Mouse (Mus musculus) MN1 (cell line): ENCODE measurements around the gene Cmtm4.
"Not testable (repeated sequence)": the region's sequence is repeated elsewhere in the genome, so short reads cannot be mapped to it uniquely, and the experiment has no call there.

Experiments
- DNase-seq: peaks from one replicate; pipeline ENCODE4 v3.0.0-alpha.2; 2016; ENCODE audit warnings: low spot score

The Cmtm4 gene

DNA sequence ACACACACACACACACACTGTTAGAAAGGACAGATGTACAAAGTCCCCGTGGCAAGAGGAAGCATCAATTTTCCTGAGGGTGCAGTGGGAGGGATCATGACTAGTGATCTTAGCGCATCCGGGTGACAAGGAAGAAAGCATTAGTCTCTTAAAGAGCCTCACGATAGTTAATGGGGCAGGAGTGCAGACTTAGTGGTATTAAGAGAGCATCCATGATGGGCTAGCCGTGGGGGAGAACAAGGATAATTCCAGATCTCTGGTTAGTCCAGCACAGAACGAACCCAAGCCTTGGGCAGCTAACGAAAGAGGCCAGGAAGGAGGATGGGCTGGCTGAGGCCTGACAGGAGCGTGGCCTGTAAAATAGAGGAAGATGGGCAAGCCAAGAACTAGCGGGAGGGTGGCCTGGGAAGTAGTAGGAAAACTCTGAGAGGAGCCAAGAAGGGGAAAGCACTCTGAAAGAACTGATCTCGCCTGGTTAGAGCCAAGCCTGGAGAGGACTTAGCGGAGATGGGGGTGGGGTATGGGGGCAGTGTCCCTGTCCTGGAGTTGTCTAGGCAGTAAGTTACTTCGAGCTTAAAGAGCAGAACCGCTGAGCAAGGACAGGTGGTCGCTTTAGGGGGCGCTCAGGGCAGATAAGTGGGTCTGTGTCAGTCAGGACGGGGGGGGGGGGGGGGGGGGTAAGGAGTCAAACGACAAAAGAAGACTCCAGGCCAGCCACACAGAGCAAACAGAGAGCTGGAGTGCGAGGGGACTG lies 56.2 kb downstream of the Cmtm4 start, which contains the start of gene Cmtm3:
TSS of gene Cmtm3 (plus strand) at position 182 of the 754 bp plus-strand sequence.
- DNase-seq = peak; percentile 64

DNA sequence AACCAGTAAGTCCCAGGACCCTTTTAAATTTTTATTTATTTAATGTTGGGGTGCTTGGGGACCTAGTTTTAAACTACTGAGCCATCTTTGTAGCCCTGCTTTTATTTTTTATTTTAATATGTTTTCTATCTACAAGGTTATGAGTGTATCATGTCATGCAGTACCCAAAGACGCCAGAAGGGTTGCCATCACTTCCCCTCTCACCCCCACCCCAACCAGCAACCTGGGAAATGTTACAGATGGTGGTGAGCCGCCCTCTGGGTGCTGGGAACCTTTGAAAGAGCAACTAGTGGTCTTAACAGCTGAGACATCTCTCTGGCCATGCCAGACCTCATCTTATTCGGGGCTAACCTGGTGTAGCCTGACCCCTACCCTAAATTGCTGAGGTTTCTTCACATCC lies 57.7 kb downstream of the Cmtm4 start:
- no peak for DNase-seq

DNA sequence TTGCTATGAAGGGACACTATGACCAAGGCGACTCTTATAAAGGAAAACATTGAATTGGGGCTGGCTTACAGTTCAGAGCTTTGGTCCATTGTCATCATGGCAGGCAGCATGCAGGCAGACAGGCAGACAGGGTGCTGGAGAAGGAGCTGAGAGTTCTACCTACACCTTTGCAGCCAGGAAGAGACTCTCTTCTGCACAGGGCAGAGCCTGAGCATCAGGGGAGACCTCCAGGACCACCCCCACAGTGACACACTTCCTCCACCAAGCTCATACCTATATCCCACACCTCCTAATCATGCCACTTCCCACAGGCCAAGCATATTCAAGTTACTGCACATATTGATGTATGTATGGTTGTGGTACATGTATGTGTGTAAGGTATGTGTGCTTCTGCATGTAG lies 58.8 kb downstream of the Cmtm4 start:
- no peak for DNase-seq

DNA sequence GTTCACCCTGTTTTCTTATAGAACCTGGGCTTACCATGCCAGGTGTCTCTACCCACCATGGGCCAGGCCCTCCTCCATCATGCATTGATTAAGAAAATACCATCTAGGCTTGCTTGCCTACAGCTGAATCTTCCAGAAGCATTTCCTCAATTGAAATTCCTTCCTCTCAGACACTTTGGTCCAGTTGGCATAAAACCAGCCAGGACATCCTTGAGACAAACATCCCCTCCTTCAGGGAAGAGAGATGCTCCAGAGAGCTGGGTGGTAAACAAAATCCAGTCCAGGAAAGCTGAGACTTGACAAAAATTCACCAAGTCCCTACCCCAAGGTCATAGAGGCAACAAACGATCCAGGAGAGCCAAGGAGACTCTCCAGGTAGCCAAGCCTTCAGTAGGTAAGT lies 61.4 kb downstream of the Cmtm4 start:
- DNase-seq = no peak

DNA sequence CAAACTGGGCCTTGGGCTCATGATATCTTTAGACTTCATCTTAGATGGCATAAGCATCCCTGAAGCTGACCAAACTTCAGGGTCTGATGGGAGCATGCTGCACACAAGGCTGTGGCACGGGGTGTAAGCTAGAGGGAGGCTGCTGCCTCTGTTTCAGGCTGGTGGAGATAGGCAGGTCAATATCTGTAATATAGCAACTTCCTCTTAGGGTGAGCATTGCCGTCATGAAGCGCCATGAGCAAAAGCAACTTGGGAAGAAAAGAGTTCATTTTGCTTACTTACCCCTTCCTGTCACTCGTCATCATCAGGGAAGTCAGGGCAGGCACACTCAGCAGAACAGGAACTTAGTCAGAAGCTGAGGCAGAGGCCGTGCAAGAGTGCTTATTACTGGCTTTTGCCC lies 61.8 kb downstream of the Cmtm4 start:
- no peak for DNase-seq

DNA sequence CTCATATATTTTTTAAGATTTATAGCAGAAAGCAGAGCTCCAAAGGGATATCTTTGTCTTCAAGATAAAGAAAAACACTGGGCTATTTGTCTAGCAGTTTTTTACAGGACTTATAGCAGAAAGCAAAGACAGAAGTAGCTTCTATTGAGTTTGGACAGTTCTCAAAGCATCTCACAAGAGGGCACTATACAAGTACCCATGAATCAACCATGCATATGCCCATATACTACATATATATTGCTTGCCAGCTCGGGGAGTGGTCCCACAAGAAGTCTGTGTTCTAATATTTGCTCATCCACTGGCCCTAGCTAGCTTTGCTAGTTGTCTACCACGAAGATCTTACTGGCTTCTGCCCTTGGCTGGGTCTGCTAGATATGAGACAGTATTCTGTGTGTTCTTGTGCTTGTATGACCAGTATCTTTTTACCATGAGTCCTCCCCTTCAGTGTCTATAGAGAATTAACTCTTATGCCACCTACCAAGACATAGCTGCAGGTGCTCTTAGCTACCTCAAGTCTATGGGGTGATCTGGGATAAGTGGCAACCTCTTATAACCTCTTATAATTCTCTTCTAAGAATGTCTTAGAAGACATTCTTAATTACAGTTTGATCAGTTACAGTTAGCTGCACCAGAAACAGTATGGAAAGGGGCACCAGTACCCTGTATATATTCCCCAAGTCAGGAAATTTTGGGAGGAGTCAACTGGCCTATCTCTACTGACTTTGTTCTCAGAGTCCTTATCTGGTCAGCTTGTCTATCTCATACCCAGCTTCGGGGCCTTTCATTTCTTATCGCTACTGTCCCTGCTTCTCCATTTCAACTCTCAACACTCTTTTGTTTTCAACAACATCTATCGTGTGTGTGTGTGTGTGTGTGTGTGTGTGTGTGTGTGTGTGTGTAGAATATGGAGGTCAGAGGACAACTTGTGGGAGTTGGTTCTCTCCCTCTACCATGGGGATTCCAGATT lies 62.7 kb downstream of the Cmtm4 start:
- no peak for DNase-seq

DNA sequence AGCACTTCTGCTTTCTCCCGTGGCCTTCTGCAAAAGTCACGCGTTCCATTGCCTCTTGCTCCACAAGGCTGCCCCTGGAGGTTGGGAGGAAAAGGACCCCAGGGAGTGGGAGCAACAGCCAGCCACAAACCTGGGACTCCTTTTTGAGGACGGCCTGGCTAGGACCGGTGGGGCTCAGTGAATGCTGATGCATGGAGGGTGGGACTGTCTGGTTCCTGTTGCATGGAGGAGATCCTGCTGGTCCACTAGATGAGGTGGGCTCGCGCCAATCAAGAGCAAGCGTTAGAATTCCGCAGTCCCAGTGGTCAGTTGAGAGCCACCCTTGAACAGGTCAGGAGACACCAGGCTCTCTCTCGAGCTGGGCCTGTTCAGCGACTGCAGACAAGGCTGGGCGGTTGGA lies 73.7 kb downstream of the Cmtm4 start, which contains the start of gene Cmtm2b:
TSS of gene Cmtm2b (plus strand) at position 301 of the 400 bp plus-strand sequence.
- not testable (repeated sequence) for DNase-seq

DNA sequence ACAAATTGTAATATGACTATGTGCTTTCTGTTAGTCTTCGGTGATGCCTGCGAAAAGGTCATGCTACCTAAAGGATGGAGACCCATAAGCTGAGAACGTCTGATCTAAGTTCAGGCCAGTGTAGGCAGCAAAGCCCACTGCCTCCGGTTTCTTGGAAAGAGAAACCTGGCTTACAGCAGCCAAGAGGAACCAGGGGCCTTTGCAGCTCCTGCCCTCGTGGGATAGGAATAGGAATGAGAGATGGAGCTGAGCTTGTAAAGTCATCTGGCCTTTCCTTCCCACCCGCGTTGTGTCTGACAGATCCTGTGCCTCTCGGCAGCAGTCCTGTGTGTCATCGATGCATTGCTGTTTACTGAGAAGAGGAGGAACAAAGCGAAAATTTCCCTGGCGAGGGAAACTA lies 74.3 kb downstream of the Cmtm4 start, which contains the start of gene Gm11020:
TSS of gene Gm11020 (plus strand) at position 301 of the 400 bp plus-strand sequence.
- DNase-seq = not testable (repeated sequence)

DNA sequence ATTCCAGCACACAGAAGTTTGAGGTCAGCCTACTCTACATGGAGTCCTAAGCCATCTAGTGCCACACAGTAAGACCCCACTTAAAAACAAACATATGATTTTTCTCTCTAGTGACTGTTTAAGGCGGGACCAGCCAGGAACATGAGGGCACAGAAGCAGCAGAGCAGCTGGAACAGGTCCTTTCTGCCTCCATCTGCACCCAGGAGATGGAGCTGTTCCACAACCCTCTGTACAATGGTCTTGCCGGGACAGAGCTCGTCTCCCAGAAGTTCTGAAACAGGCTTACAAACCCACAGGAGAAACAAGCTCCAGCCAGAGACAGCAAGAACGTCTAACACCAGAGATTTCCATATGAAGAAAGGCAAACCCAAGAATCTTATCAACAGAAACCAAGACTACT lies 82.3 kb downstream of the Cmtm4 start:
- no peak for DNase-seq

DNA sequence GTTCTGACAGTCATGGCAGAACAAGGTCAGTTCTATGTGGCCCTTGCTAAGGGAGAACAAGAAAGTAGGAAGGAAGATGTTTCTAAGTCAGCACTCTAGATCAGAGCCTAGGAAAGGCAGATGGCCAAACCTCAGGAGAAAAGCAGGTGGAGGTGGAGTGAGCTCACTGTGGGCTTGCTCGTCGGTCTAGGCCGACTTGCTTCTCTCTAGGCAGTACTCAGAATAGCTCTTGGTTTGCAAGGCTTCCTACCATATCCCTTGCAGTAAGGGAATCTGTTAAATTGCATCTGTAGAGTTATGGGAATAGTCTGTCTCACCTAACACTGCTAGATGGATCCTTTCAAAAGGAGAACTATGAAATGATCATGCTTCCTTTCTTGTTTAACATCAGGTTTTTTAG lies 83.6 kb downstream of the Cmtm4 start:
- DNase-seq = not testable (repeated sequence)

DNA sequence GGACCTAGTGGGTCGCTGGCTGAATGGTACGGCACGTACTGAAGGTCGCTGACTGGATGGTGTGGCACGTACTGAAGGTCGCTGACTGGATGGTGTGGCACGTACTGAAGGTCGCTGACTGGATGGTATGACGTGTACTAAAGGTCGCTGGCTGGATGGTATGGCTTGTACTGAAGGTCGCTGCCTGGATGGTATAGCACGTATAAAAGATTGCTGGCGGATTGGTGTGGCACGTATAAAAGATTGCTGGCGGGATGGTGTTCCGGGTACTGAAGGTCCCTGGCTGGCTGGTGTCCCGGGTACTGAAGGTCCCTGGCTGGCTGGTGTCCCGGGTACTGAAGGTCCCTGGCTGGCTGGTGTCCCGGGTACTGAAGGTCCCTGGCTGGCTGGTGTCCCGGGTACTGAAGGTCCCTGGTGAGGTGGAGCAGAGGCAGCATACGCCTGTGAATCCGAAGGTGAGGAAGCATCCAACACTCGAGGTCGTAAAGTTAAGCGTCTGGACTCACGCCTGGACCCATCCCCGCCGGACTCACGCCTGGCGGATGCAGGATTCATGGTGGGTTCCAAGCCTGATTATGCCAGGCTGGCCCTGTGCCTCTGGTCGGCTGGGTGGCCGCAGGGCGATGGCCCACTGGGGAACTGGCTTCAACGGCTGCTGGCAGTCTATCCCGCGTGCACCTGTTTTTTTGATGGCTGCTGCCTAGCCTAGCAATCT lies 86.0 kb downstream of the Cmtm4 start, which contains the start of the genes Gm45711 and Cmtm1:
TSS of gene Gm45711 (minus strand) at position 641 of the 715 bp plus-strand sequence.
TSS of gene Cmtm1 (minus strand) at position 705 of the 715 bp plus-strand sequence.
- not testable (repeated sequence) for DNase-seq

DNA sequence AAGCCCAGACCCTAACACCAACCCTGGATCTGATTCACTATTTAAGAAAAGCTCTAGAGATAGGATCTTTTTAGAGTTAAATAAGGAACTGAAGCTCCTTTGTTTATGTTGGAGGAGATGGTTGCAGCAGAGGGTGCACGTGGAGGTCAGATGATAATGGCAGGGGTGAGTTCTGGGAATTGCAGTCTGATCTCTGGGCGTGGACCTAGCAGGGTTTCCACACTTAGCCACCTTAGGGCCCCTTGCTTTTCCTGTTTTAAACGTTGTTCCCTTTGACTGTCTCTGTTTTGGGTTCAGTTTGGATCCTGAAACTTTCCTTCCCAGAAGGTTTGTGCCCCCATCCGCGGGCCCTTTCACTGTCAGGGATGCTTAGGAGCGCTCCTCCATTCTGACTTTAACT lies 87.3 kb downstream of the Cmtm4 start:
- not testable (repeated sequence) for DNase-seq

DNA sequence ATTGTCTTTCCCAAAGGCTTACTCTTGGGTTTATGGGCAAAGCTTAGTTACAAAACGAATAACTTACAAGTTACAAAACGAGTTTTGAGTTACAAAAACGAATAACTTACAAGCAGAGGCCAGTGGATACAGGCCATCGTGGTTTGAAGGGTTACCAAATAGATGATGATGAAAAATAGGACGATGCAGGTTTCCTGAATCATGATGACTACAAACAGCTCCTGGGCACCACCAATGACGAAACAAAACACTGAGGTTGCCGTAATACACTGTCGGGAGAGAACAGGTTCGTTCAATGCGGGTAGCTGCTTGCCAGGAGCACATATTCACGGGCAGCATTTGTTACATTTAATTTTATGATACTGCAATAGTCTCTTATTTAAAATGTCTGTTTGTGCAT lies 90.6 kb downstream of the Cmtm4 start:
- no peak for DNase-seq

DNA sequence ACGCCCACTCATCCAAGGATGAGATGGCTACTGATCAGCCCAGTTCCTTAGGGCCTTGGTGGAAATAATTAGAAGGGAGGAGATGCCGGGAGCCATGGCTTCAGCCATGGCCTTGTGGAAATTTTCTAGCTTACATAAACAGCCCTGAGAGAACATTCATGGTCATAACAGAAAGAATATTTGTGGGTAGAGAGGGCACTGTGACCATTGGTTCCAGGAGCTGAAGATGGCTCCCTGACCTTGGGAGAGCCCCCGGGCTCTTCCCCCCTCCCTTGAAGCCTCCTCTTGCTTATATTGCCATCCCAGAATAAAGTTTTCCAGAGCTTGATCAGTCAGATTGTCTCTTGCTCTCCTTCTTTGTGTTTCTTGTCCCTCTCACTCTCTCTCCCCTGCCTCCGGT lies 93.1 kb downstream of the Cmtm4 start:
- DNase-seq = not testable (repeated sequence)

DNA sequence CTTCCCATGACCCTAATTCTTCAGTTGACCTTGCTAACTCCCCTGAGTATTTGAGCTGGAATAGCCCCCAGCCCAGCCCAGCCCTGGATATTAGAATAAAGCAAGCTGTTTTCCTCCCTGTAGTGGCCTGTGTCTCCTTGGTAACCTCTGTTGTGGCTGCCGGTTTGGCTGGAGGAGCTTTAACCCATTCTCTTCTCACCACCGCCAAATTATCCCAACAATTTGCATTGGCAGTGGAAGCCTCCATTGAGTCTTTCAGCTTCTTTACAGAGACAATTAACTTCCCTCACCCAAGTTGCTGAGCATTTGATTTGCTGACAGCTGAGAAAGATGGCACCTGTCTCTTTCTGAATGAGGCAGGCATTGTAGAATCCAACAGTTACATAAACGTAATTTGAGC lies 94.0 kb downstream of the Cmtm4 start:
- not testable (repeated sequence) for DNase-seq
